Mouse (Mus musculus) limb, embryonic 13.5 days (tissue): Measurements from ENCODE around the gene Cyb561. TPM values are rescaled to one million over a fixed set of nuclear protein-coding genes. Genes with fewer than 3 reads are reported as not detected.

Experiments used
- ATAC-seq: fragments of 200-750 bp; cut with Nextera tagmentation; 2 replicates; pipeline ENCODE4 v1.8.0; 2017; ENCODE audit warnings: low read depth, moderate number of reproducible peaks, moderate TSS enrichment; ENCODE audit not compliant: low FRiP score
- H3K27ac ChIP-seq: fragments of 300-500 bp; sonication (generic); 2 replicates; pipeline ENCODE4 v1.5.1; 2015; ENCODE audit warnings: inconsistent platforms, mild to moderate bottlenecking, moderate library complexity
- H3K27me3 ChIP-seq: fragments of 300-500 bp; sonication (generic); 2 replicates; pipeline ENCODE4 v1.6.1; 2015; ENCODE audit warnings: mild to moderate bottlenecking, inconsistent platforms
- H3K36me3 ChIP-seq: fragments of 300-500 bp; sonication (generic); 2 replicates; pipeline ENCODE4 v1.6.1; 2015; ENCODE audit warnings: inconsistent platforms, mild to moderate bottlenecking, moderate library complexity
- H3K4me1 ChIP-seq: fragments of 300-500 bp; sonication (generic); 2 replicates; pipeline ENCODE4 v1.6.1; 2015; ENCODE audit warnings: inconsistent platforms
- H3K4me2 ChIP-seq: fragments of 300-500 bp; sonication (generic); replicated peaks from 2 replicates; pipeline ENCODE4 v1.6.1; 2015; ENCODE audit warnings: inconsistent platforms, mild to moderate bottlenecking, moderate library complexity
- H3K4me3 ChIP-seq: fragments of 300-500 bp; sonication (generic); 2 replicates; pipeline ENCODE4 v1.5.1; 2015; ENCODE audit warnings: moderate library complexity, mild to moderate bottlenecking, inconsistent platforms
- H3K9ac ChIP-seq: fragments of 300-500 bp; sonication (generic); 2 replicates; pipeline ENCODE4 v1.6.1; 2015; ENCODE audit warnings: mild to moderate bottlenecking, inconsistent platforms
- H3K9me3 ChIP-seq: fragments of 300-500 bp; sonication (generic); 2 replicates; pipeline ENCODE4 v1.6.1; 2016; ENCODE audit warnings: inconsistent platforms
- WGBS: fragments of 180-500 bp; shearing (Covaris S2); methylation state at CpG from one replicate; pipeline ENCODE4 v1.1.7; 2015; 5-methylcytosine and 5-hydroxymethylcytosine counted together
- polyA plus RNA-seq: library from polyadenylated mRNA; unstranded; fragments of >200 nt; fragmentation: Nextera tagmentation; extraction: Ambion mirVana; gene quantifications from 2 replicates; pipeline ENCODE4 v1.2.1, GENCODE M21; 2015

Cyb561 gene
- polyA plus RNA-seq, 1 experiment from 2014 or later = 10.5 TPM

- 56% methylated on average over 1 of the region's 1 CpGs for WGBS
- ATAC-seq = no peak
- no peaks in the 10 kb centered on the region for H3K9me3 ChIP-seq
- H3K4me3 ChIP-seq = no peak overlapping the region
- H3K4me2 ChIP-seq = no peak overlapping the region
- H3K9ac ChIP-seq = no peak overlapping the region
- H3K36me3 ChIP-seq = no peaks in the 10 kb centered on the region
- H3K4me1 ChIP-seq = peaks cover 9% of the 10 kb centered on the region
- peaks cover 68% of the 10 kb centered on the region for H3K27me3 ChIP-seq
- no peak overlapping the region for H3K27ac ChIP-seq
Observed at GRCm38 (mm10) chr11:105969516-105969915, 16.4 kb upstream of the Cyb561 start.

GRCm38 (mm10) chr11:105968948-105969347, 15.8 kb upstream of the Cyb561 start:
- Histone ChIP-seq H3K27ac (no peak overlapping the region), H3K9me3 (no peaks in the 10 kb centered on the region), H3K4me3 (peak overlapping the region; percentile 63; the same call in 1 of the 2 replicates), H3K9ac (no peak overlapping the region), H3K36me3 (no peaks in the 10 kb centered on the region), H3K4me1 (peaks cover 9% of the 10 kb centered on the region), H3K27me3 (peaks cover 67% of the 10 kb centered on the region), H3K4me2 (no peak overlapping the region)
- ATAC-seq = no peak
- 60% methylated on average over 10 of the region's 10 CpGs for WGBS

GRCm38 (mm10) chr11:105967741-105968574, 14.8 kb upstream of the Cyb561 start, which contains the start of gene Ace:
TSS of gene Ace (plus strand) at chr11:105967945.
- peaks cover 9% of the 10 kb centered on the region for H3K4me1 ChIP-seq
- peak within 1 kb of the TSS; percentile 99 for H3K4me2 ChIP-seq
- H3K9me3 ChIP-seq = no peaks in the 10 kb centered on the region
- H3K27ac ChIP-seq = no peak within 1 kb of the TSS
- peak within 1 kb of the TSS; percentile 63 for H3K4me3 ChIP-seq
- under 1% methylated on average over 73 of the region's 76 CpGs for WGBS
- peak within 1 kb of the TSS; percentile 67 for H3K9ac ChIP-seq
- peaks cover 61% of the 10 kb centered on the region for H3K27me3 ChIP-seq
- peak; percentile 48 for ATAC-seq
- H3K36me3 ChIP-seq = no peaks in the 10 kb centered on the region

- no peak for ATAC-seq
- H3K9ac ChIP-seq = no peak overlapping the region
- H3K36me3 ChIP-seq = no peaks in the 10 kb centered on the region
- WGBS = 56% methylated on average over 4 of the region's 4 CpGs
- no peak overlapping the region for H3K4me3 ChIP-seq
- no peak overlapping the region for H3K4me2 ChIP-seq
- no peaks in the 10 kb centered on the region for H3K9me3 ChIP-seq
- H3K27me3 ChIP-seq = peaks cover 55% of the 10 kb centered on the region
- H3K4me1 ChIP-seq = peaks cover 9% of the 10 kb centered on the region
- no peak overlapping the region for H3K27ac ChIP-seq
Observed at GRCm38 (mm10) chr11:105966288-105966687, 13.2 kb upstream of the Cyb561 start.

GRCm38 (mm10) chr11:105964691-105965090, 11.6 kb upstream of the Cyb561 start:
- 69% methylated on average over 5 of the region's 5 CpGs for WGBS
- Histone ChIP-seq H3K4me2 (no peak overlapping the region), H3K9ac (no peak overlapping the region), H3K27ac (no peak overlapping the region), H3K9me3 (no peaks in the 10 kb centered on the region), H3K4me3 (no peak overlapping the region), H3K27me3 (peaks cover 42% of the 10 kb centered on the region), H3K4me1 (peaks cover 9% of the 10 kb centered on the region), H3K36me3 (no peaks in the 10 kb centered on the region)
- ATAC-seq = no peak

- H3K4me2 ChIP-seq = no peak overlapping the region
- 59% methylated on average over 17 of the region's 17 CpGs for WGBS
- ATAC-seq = no peak
Observed at GRCm38 (mm10) chr11:105959355-105959754, 6.2 kb upstream of the Cyb561 start.

GRCm38 (mm10) chr11:105958566-105958965, 5.4 kb upstream of the Cyb561 start:
- H3K4me2 ChIP-seq = no peak overlapping the region
- H3K4me1 ChIP-seq = peaks cover under 1% of the 10 kb centered on the region; the same call in 1 of the 2 replicates
- no peak for ATAC-seq
- H3K9me3 ChIP-seq = no peaks in the 10 kb centered on the region
- H3K9ac ChIP-seq = no peak overlapping the region
- H3K27me3 ChIP-seq = no peaks in the 10 kb centered on the region
- no peaks in the 10 kb centered on the region for H3K36me3 ChIP-seq
- WGBS = 51% methylated on average over 1 of the region's 1 CpGs
- no peak overlapping the region for H3K27ac ChIP-seq
- H3K4me3 ChIP-seq = no peak overlapping the region

More at GRCm38 (mm10) chr11:105959355-105959754, 6.2 kb upstream of the Cyb561 start:
- H3K9ac ChIP-seq = no peak overlapping the region
- no peaks in the 10 kb centered on the region for H3K36me3 ChIP-seq
- H3K9me3 ChIP-seq = no peaks in the 10 kb centered on the region
- no peak overlapping the region for H3K27ac ChIP-seq
- no peak overlapping the region for H3K4me3 ChIP-seq
- H3K27me3 ChIP-seq = no peaks in the 10 kb centered on the region
- H3K4me1 ChIP-seq = no peaks in the 10 kb centered on the region

GRCm38 (mm10) chr11:105957501-105957900, 4.4 kb upstream of the Cyb561 start:
- Histone ChIP-seq H3K27ac (no peak overlapping the region), H3K36me3 (no peaks in the 10 kb centered on the region), H3K9ac (no peak overlapping the region), H3K4me2 (no peak overlapping the region), H3K4me3 (no peak overlapping the region), H3K27me3 (no peaks in the 10 kb centered on the region), H3K9me3 (no peaks in the 10 kb centered on the region), H3K4me1 (peaks cover 7% of the 10 kb centered on the region; the same call in 1 of the 2 replicates)
- ATAC-seq = no peak
- 69% methylated on average over 6 of the region's 6 CpGs for WGBS

GRCm38 (mm10) chr11:105955815-105956430, 2.8 kb upstream of the Cyb561 start:
- Histone ChIP-seq H3K9ac (no peak overlapping the region), H3K4me1 (peaks cover 16% of the 10 kb centered on the region), H3K4me3 (no peak overlapping the region), H3K27me3 (no peaks in the 10 kb centered on the region), H3K9me3 (no peaks in the 10 kb centered on the region), H3K36me3 (no peaks in the 10 kb centered on the region), H3K27ac (no peak overlapping the region), H3K4me2 (no peak overlapping the region)
- no peak for ATAC-seq
- WGBS = 84% methylated on average over 28 of the region's 28 CpGs

GRCm38 (mm10) chr11:105953402-105953801, 266 bp upstream of the Cyb561 start:
- H3K4me3 ChIP-seq = no peak overlapping the region
- 67% methylated on average over 6 of the region's 6 CpGs for WGBS
- H3K27me3 ChIP-seq = no peaks in the 10 kb centered on the region
- H3K4me2 ChIP-seq = no peak overlapping the region
- no peak for ATAC-seq
- peaks cover 16% of the 10 kb centered on the region for H3K4me1 ChIP-seq
- no peaks in the 10 kb centered on the region for H3K9me3 ChIP-seq
- no peak overlapping the region for H3K9ac ChIP-seq
- no peak overlapping the region for H3K27ac ChIP-seq
- no peaks in the 10 kb centered on the region for H3K36me3 ChIP-seq

- Histone ChIP-seq H3K27ac (peak overlapping the region; percentile 4; the same call in 1 of the 2 replicates), H3K4me1 (peaks cover 16% of the 10 kb centered on the region), H3K4me2 (no peak overlapping the region), H3K9me3 (no peaks in the 10 kb centered on the region), H3K9ac (no peak overlapping the region), H3K4me3 (no peak overlapping the region), H3K36me3 (no peaks in the 10 kb centered on the region), H3K27me3 (no peaks in the 10 kb centered on the region)
- no peak for ATAC-seq
- 87% methylated on average over 9 of the region's 9 CpGs for WGBS
Observed at GRCm38 (mm10) chr11:105952111-105952510, 1.0 kb downstream of the Cyb561 start.

GRCm38 (mm10) chr11:105951601-105952044, 1.5 kb downstream of the Cyb561 start:
- no peaks in the 10 kb centered on the region for H3K9me3 ChIP-seq
- no peaks in the 10 kb centered on the region for H3K27me3 ChIP-seq
- H3K4me1 ChIP-seq = peaks cover 16% of the 10 kb centered on the region
- no peak overlapping the region for H3K4me3 ChIP-seq
- WGBS = 16% methylated on average over 3 of the region's 3 CpGs
- ATAC-seq = no peak
- no peak overlapping the region for H3K9ac ChIP-seq
- no peaks in the 10 kb centered on the region for H3K36me3 ChIP-seq
- H3K27ac ChIP-seq = peak overlapping the region; percentile 4; the same call in 1 of the 2 replicates
- H3K4me2 ChIP-seq = no peak overlapping the region
